Mouse (Mus musculus): ENCODE measurements around the gene 4930519G04Rik. TPM values are rescaled to one million over a fixed set of nuclear protein-coding genes. Genes with fewer than 3 reads are reported as not detected.
"Not testable (repeated sequence)": the region's sequence is repeated elsewhere in the genome, so short reads cannot be mapped to it uniquely, and the experiment has no call there.

4930519G04Rik gene
- polyA plus RNA-seq, 1 experiment from 2014 or later, result not detected

DNA sequence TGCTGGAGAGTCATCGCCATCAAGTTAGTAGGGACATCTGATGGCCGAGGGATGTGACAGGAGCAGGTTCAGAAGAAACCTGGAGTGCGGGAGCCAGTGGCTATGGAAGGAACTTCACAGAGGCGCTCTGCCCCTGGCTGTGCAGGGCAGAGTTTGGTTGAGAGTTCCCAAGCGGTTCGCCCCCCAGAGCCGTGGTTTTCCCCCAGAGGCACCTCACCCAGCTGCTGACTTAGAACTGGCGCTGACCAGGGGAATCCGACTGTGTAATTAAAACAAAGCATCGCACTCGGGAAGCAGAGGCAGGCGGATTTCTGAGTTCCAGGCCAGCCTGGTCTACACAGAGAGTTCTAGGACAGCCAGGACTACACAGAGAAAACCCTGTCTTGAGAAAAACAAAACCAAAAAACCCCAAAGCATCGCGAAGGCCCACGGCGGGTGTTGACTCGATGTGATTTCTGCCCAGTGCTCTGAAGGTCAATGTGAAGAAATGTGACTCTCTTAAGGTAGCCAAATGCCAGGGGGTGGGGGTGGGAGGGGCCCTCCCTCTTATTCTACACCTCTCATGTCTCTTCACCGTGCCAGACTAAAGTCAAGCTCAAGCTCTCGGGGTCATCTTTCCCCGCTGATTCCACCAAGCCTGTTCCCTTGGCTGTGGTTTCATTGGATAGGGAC is 1.8 kb upstream of the 4930519G04Rik start:
- Histone ChIP-seq H3K9me3 (replicated peaks) (no peaks in the 10 kb centered on the region), H3K4me1 (no peaks in the 10 kb centered on the region), H3K4me3 (no peak overlapping the region), H3K36me3 (no peaks in the 10 kb centered on the region), H3K27ac (replicated peaks) (no peak overlapping the region), H3K27me3 (ENCODE audit: low read depth, poor library complexity, severe bottlenecking) (no peaks in the 10 kb centered on the region)
- 87% methylated on average over 20 of the region's 20 CpGs for WGBS
- DNase-seq (ENCODE audit: low spot score), result no peak

- peak within 1 kb of the TSS; percentile 55 for H3K27ac ChIP-seq (replicated peaks)
- 86% methylated on average over 12 of the region's 12 CpGs for WGBS
- DNase-seq (ENCODE audit: low spot score), result no peak
Measured at GRCm38 (mm10) chr5:114858582-114858981, 5.1 kb downstream of the 4930519G04Rik start, which contains the start of gene Gm9936. Gm9936 (minus strand) TSS chr5:114858682.

GRCm38 (mm10) chr5:114859253-114859652 is 5.8 kb downstream of the 4930519G04Rik start:
- Histone ChIP-seq H3K4me3 (peak overlapping the region; percentile 54), H3K36me3 (no peaks in the 10 kb centered on the region), H3K27me3 (ENCODE audit: low read depth, poor library complexity, severe bottlenecking) (peaks cover 11% of the 10 kb centered on the region), H3K9me3 (replicated peaks) (no peaks in the 10 kb centered on the region), H3K4me1 (peaks cover 16% of the 10 kb centered on the region), H3K27ac (replicated peaks) (peak overlapping the region; percentile 55)
- 7% methylated on average over 18 of the region's 18 CpGs for WGBS
- peak; percentile 84 for DNase-seq (ENCODE audit: low spot score)

More at GRCm38 (mm10) chr5:114858582-114858981, 5.1 kb downstream of the 4930519G04Rik start, which contains the start of gene Gm9936:
- peaks cover 16% of the 10 kb centered on the region for H3K4me1 ChIP-seq
- no peaks in the 10 kb centered on the region for H3K9me3 ChIP-seq (replicated peaks)
- H3K4me3 ChIP-seq, result peak within 1 kb of the TSS; percentile 54
- H3K27me3 ChIP-seq (ENCODE audit: low read depth, poor library complexity, severe bottlenecking), result peaks cover 11% of the 10 kb centered on the region
- H3K36me3 ChIP-seq, result no peaks in the 10 kb centered on the region

DNA sequence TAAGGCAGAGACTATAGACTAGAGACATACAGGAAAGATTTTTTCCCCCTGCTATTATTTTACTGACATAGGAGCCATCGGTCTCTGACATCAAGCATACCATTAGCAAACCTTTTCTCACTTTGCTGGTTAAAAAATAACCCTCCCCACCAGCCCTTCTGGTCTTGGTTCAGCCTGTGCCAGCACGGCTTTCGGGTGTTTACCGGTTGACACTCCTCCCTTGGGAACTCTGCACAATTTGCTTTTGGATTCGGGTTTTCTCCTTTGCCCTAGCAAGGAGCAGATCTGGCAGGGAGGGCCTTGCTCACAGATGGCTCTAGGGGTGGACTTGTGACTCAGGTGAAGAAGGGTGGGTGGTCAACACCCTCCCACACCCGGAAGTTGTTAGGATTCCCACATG is 8.3 kb downstream of the 4930519G04Rik start:
- H3K4me1 ChIP-seq, result peaks cover 16% of the 10 kb centered on the region
- no peak overlapping the region for H3K4me3 ChIP-seq
- H3K27me3 ChIP-seq (ENCODE audit: low read depth, poor library complexity, severe bottlenecking), result peaks cover 11% of the 10 kb centered on the region
- no peaks in the 10 kb centered on the region for H3K9me3 ChIP-seq (replicated peaks)
- no peaks in the 10 kb centered on the region for H3K36me3 ChIP-seq
- H3K27ac ChIP-seq (replicated peaks), result no peak overlapping the region
- WGBS, result 79% methylated on average over 6 of the region's 6 CpGs
- no peak for DNase-seq (ENCODE audit: low spot score)

DNA sequence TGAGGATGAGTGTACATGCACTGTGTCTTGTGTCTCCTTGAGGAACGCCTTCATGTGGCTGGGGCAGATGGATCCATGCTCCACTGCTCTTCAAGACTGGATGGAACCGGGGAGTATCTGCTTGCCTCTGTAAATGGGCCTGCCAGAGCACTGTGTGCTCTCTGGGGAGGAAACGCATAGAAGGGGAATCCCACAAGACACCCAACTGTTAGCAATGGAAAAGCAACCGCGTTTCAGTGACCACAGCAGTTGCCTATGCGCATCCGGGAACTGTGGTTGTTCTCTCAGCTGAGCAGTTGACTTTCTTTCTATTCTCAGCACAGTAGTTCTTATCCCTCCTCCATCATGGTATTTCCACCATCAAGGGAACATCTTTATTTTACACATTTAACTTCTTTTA is 11.3 kb downstream of the 4930519G04Rik start:
- WGBS, result 83% methylated on average over 7 of the region's 7 CpGs
- Histone ChIP-seq H3K4me1 (peaks cover 12% of the 10 kb centered on the region), H3K27ac (replicated peaks) (no peak overlapping the region), H3K27me3 (ENCODE audit: low read depth, poor library complexity, severe bottlenecking) (no peaks in the 10 kb centered on the region), H3K36me3 (no peaks in the 10 kb centered on the region), H3K4me3 (no peak overlapping the region), H3K9me3 (replicated peaks) (peaks cover 15% of the 10 kb centered on the region)
- DNase-seq (ENCODE audit: low spot score), result no peak

GRCm38 (mm10) chr5:114865279-114865678 is 11.8 kb downstream of the 4930519G04Rik start:
- no peaks in the 10 kb centered on the region for H3K27me3 ChIP-seq (ENCODE audit: low read depth, poor library complexity, severe bottlenecking)
- no peak overlapping the region for H3K4me3 ChIP-seq
- peaks cover 15% of the 10 kb centered on the region for H3K9me3 ChIP-seq (replicated peaks)
- WGBS, result 92% methylated on average over 12 of the region's 12 CpGs
- no peak overlapping the region for H3K27ac ChIP-seq (replicated peaks)
- no peak for DNase-seq (ENCODE audit: low spot score)
- peaks cover 12% of the 10 kb centered on the region for H3K4me1 ChIP-seq
- no peaks in the 10 kb centered on the region for H3K36me3 ChIP-seq

DNA sequence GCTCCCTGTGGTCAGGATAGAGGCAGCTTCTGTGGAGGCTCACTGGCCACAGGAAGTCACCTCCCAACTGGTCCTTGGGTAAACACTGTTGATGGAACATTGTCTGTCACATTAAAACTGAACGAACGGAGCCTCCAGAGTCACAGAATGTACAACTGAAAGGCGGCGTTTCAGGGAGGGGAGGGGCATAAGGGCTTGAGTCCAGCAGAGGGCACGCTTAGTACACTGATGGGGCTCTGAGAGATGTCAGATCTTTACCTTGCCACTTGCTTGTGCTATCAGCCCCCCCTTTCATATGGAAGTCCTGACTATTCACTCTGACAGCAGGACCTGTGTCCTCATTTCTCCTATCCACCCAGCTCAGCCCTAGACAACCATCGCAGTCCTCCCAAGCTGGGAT is 22.4 kb downstream of the 4930519G04Rik start:
- no peaks in the 10 kb centered on the region for H3K9me3 ChIP-seq (replicated peaks)
- WGBS, result 52% methylated on average over 6 of the region's 6 CpGs
- H3K27me3 ChIP-seq (ENCODE audit: low read depth, poor library complexity, severe bottlenecking), result no peaks in the 10 kb centered on the region
- peaks cover 30% of the 10 kb centered on the region for H3K4me1 ChIP-seq
- no peak for DNase-seq (ENCODE audit: low spot score)
- H3K4me3 ChIP-seq, result no peak overlapping the region
- no peak overlapping the region for H3K27ac ChIP-seq (replicated peaks)
- H3K36me3 ChIP-seq, result no peaks in the 10 kb centered on the region

- 27% methylated on average over 6 of the region's 6 CpGs for WGBS
- Histone ChIP-seq H3K9me3 (replicated peaks) (no peaks in the 10 kb centered on the region), H3K27me3 (ENCODE audit: low read depth, poor library complexity, severe bottlenecking) (no peaks in the 10 kb centered on the region), H3K4me1 (peaks cover 30% of the 10 kb centered on the region), H3K36me3 (no peaks in the 10 kb centered on the region), H3K27ac (replicated peaks) (no peak overlapping the region; the same call in 1 of the 2 replicates), H3K4me3 (no peak overlapping the region)
- DNase-seq (ENCODE audit: low spot score), result no peak
Measured at GRCm38 (mm10) chr5:114876331-114876730, 22.9 kb downstream of the 4930519G04Rik start.

DNA sequence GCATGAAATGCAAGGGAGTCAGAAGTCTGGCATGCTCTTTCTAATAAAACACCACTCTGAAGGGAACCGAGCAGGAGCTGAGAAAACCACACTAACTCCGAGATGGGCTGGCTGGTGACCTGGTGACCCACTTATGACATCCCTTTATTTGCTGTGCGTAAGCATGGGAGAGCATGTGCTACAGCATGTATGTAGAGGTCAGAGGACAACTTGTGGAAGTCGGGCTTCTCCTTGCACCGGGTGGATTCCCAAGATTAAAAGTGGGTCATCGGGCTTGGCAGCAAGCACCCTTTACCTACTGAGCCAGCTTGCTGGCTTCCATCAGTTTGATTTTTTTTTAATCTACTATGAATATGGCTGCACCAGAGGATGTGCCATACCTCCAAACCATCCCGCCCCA is 24.0 kb downstream of the 4930519G04Rik start:
- H3K4me3 ChIP-seq, result no peak overlapping the region
- H3K27ac ChIP-seq (replicated peaks), result no peak overlapping the region
- no peaks in the 10 kb centered on the region for H3K9me3 ChIP-seq (replicated peaks)
- H3K27me3 ChIP-seq (ENCODE audit: low read depth, poor library complexity, severe bottlenecking), result no peaks in the 10 kb centered on the region
- H3K36me3 ChIP-seq, result no peaks in the 10 kb centered on the region
- 74% methylated on average over 7 of the region's 7 CpGs for WGBS
- no peak for DNase-seq (ENCODE audit: low spot score)
- peaks cover 30% of the 10 kb centered on the region for H3K4me1 ChIP-seq

DNA sequence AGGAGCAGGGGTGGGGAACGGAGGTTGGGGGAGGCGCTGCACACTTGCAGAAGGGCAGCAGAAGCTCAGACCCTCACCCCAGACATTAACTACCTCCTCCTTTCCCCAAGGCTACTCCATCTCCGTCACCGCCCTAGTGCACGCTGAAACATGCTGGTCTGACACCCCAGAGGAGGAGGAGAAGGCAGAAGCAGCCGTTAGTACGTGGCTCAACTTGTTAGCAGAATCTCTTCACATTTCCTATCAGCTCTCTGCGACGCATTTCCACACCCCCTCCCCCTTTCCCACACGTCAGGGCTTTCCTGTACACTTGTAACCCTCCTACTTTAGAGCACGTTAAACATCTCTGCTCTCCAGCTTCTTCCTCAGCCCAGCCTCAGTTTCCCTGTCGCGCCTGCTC is 25.9 kb downstream of the 4930519G04Rik start:
- WGBS, result 83% methylated on average over 13 of the region's 13 CpGs
- H3K27ac ChIP-seq (replicated peaks), result no peak overlapping the region
- no peak overlapping the region for H3K4me3 ChIP-seq

GRCm38 (mm10) chr5:114882319-114882718 is 28.9 kb downstream of the 4930519G04Rik start:
- peaks cover 14% of the 10 kb centered on the region for H3K4me1 ChIP-seq
- not testable (repeated sequence) for H3K27ac ChIP-seq (replicated peaks); H3K9me3 ChIP-seq (replicated peaks); H3K4me3 ChIP-seq; H3K27me3 ChIP-seq (ENCODE audit: low read depth, poor library complexity, severe bottlenecking); DNase-seq (ENCODE audit: low spot score); H3K36me3 ChIP-seq
- WGBS, result 84% methylated on average over 6 of the region's 7 CpGs

More for the DNA sequence above, 25.9 kb downstream of the 4930519G04Rik start:
- no peak for DNase-seq (ENCODE audit: low spot score)
- Histone ChIP-seq H3K36me3 (no peaks in the 10 kb centered on the region), H3K9me3 (replicated peaks) (no peaks in the 10 kb centered on the region), H3K4me1 (peaks cover 30% of the 10 kb centered on the region), H3K27me3 (ENCODE audit: low read depth, poor library complexity, severe bottlenecking) (no peaks in the 10 kb centered on the region)

- no peak overlapping the region for H3K4me3 ChIP-seq
- 95% methylated on average over 11 of the region's 11 CpGs for WGBS
- H3K27ac ChIP-seq (replicated peaks), result no peak overlapping the region
- H3K27me3 ChIP-seq (ENCODE audit: low read depth, poor library complexity, severe bottlenecking), result no peaks in the 10 kb centered on the region
- no peaks in the 10 kb centered on the region for H3K36me3 ChIP-seq
- no peak for DNase-seq (ENCODE audit: low spot score)
- peaks cover 7% of the 10 kb centered on the region for H3K4me1 ChIP-seq
- H3K9me3 ChIP-seq (replicated peaks), result no peaks in the 10 kb centered on the region
Measured at GRCm38 (mm10) chr5:114883022-114883421, 29.6 kb downstream of the 4930519G04Rik start.

GRCm38 (mm10) chr5:114886801-114887200 is 33.3 kb downstream of the 4930519G04Rik start:
- 92% methylated on average over 6 of the region's 6 CpGs for WGBS

More at GRCm38 (mm10) chr5:114886801-114887200, 33.3 kb downstream of the 4930519G04Rik start:
- no peaks in the 10 kb centered on the region for H3K4me1 ChIP-seq
- H3K27ac ChIP-seq (replicated peaks), result no peak overlapping the region
- no peaks in the 10 kb centered on the region for H3K36me3 ChIP-seq
- DNase-seq (ENCODE audit: low spot score), result no peak
- no peaks in the 10 kb centered on the region for H3K9me3 ChIP-seq (replicated peaks)
- H3K27me3 ChIP-seq (ENCODE audit: low read depth, poor library complexity, severe bottlenecking), result no peaks in the 10 kb centered on the region
- no peak overlapping the region for H3K4me3 ChIP-seq

Data from midbrain, embryonic 10.5 days (tissue).